Mouse (Mus musculus) hematopoietic stem cell, adult 5-6 weeks (primary cell): ENCODE data around the gene Syt13. TPM values are rescaled to one million over a fixed set of nuclear protein-coding genes. Genes with fewer than 3 reads are reported as not detected.

Source experiments
- ATAC-seq, 2 experiments: fragments of 125-278 bp in 1 of 2; replicated peaks in 1 of 2; 2 replicates each; pipeline ENCODE4 v1.8.0; 2016 to 2017; ENCODE audit warnings: inconsistent platforms in 2 of 2, mild to moderate bottlenecking in 2 of 2, moderate number of reproducible peaks in 2 of 2, low read depth in 1 of 2, moderate TSS enrichment in 1 of 2; ENCODE audit not compliant: low FRiP score in 2 of 2, poor library complexity in 2 of 2, severe bottlenecking in 2 of 2, insufficient read depth in 1 of 2, low TSS enrichment in 1 of 2
- total RNA-seq: library from RNA; stranded (forward); fragments of 172-1452, 232-1000 nt; gene quantifications from 2 replicates; pipeline ENCODE4 v1.2.3, GENCODE M21; 2017

Syt13 gene
- total RNA-seq, 1 experiment from 2014 or later = not detected

DNA sequence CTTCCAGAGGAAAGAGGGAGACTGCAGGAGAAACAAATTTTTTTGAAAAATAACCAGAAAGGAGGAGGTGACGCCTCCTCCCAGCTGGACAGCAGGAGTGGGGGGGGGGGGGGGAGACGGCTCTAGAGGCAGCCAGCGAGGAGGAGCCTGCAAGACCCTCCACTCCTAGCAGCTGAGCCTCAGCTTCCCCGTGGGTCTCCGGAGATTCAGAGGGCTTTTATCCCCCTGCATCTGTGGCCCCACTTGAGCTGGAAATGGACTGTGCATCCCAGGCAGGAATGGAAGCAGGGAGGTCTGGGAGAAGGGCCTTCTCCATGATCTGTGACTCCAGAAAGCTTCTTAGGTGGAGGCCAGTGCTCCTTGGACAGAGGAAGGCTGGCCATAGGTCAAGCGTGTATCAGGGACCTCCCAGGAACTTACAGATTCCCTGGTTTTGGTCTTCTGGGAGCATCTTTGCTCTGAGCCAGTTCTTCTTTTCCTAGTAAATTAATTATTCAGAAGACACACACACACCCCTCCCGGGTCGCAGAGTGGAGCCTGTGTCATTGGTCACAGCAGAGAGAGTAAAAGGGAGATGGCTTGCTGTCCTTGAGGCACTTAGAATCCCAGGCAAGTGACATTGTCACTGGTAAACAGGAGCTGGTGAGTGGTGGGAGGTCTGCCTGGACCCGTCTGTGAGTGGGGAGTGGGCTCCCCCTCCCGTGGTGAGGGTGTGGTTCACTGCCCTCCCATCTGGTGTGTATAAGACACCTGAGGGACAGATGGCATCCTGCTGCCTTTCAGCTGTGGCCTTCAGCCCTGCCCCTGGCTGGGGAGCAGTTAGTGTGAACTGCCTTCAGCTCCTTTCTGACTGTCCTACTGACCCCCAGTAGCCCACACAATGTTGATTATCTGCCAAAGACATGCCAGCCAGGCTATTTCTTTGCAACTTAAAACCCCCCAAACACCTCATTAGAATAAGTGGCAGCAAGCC is 1.0 kb downstream of the Syt13 start:
- no peak for ATAC-seq

DNA sequence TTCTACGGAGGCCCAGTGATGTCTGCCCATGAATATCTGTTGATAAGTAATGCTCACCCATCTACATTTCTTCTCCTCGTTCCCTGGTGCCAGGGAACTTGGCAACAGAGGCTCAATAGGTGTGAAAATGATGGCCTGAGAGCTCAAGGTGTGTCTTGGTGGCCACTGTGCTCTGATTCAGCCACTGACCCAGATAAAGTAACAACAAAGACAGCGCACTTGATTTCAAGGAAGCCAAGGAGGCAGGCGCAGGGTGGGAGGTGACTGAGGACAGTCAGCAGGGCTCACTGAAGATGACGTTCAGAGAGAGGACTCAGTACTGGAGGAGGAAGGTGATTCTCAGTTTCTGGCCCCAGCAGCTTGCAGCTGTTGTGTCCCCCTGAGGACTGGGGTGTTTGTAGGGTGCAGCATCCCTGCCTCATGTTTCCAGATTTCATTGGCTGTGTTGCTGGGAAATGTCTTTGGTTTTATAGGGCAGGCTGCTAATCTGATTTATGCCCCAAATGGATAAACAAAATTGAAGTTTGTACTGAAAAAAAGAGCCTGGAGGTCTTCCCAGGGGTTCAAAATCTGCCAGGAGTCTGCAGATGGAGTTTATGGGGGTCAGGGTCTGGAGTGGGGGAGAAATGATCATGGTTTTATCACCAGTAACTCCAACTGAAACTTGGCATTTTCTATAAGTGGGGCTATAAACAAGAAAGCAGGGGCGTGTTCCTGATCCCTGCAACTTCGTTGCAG is 2.7 kb downstream of the Syt13 start:
- ATAC-seq = no peak

DNA sequence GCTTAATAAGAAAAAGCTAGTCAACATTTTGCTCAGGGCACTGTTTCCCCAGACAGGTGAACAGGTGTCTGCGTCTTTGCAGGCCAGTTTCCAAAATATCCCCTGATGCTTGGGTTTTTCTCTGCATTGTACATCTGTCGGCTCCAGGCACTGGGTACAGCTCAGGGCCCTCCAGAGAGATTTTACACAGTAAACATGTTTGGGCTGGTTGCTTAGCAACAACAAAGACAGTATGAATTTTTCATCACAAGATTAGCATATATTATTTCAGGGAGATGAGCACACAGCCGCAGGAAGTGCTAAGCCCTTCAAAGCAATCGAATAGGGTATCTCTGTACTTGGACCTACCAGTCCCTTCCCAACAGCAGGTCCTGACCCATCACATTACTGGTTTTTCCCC is 5.8 kb downstream of the Syt13 start:
- no peak for ATAC-seq

DNA sequence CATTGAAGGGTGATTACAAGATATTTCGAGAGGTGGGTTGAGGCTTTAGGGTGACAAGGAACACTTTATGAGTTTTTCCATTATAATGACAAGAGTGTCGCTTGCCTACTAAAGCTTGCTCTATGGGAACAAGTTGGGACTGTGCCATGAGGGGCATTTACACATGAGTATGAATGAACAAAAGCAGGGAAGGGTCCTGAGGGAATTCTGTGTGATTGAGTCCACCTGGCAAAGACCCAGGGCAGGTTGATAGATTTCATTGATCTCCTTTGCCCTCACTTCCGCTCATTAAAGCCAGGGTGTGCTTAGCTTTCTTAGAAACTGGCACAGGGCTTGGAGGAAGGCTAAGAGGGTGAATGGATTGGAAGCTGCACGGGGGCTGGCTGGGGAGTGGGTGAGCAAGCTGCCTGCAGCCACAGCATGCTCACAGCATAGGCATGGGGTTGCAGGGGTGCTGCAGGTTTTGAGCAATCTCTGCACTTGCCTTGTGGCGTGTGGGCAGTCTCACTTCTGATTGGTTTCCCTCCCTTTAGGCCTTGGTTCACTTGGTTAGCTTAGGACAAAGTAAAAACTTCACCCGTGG is 9.9 kb downstream of the Syt13 start:
- no peak for ATAC-seq

DNA sequence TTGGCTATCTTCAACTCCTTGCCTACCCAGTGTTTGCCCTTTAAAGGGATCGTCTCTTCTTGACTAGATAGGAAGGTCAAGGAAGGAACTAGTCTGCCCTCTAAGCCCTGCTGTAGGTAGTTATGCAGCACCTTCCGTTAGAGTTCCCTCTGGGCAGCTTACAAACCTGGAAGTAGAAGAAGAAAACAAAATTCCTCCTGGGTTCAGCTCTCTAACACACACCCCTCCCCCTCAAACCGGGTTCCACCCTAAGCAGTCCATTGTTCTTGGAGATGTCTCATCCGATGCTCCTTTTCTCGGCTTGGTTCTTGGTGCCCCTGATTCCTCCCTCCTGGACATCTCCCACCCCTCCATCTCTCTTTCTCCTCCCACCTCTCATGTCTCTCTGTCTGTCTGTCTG is 14.8 kb downstream of the Syt13 start:
- ATAC-seq = no peak

DNA sequence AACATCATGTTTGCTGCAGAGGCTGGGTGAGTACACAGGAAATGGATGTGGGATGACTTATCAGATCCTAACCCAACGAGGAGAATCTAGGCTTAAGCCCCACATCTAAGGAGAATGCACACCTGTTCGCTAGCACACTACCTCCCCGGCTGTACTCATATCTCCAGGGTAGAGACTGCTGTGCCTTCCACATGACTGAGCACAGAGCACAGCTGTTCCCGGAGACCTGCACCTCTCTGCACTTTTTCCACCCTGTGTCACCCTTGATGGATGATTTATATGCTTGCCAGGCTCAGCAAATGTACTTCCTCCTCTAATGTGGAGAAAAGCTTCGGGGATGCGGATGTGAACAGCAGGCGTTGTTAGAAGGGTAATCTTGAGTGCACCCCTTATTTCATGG is 16.2 kb downstream of the Syt13 start:
- peak; percentile 32 to 59; a peak in 3 of 4 replicates for ATAC-seq

DNA sequence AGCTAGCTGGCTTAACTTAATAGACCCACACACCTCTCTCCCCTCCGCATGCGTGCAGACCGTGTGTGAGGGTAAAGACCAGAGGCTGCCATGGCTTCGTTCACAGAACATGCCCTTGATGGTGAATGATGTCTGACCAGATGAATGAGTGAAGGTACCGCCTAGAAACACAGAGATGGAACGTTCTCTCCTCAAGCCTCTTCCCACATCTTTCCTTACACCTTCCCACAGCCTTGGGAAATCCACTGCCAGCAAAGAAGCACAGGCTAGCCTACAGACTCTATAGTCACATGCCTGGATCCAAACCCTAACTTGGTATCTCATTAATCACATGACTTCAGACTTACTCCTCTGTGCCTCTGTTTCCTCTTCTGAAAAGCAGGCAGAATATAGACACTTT is 18.5 kb downstream of the Syt13 start:
- no peak for ATAC-seq

DNA sequence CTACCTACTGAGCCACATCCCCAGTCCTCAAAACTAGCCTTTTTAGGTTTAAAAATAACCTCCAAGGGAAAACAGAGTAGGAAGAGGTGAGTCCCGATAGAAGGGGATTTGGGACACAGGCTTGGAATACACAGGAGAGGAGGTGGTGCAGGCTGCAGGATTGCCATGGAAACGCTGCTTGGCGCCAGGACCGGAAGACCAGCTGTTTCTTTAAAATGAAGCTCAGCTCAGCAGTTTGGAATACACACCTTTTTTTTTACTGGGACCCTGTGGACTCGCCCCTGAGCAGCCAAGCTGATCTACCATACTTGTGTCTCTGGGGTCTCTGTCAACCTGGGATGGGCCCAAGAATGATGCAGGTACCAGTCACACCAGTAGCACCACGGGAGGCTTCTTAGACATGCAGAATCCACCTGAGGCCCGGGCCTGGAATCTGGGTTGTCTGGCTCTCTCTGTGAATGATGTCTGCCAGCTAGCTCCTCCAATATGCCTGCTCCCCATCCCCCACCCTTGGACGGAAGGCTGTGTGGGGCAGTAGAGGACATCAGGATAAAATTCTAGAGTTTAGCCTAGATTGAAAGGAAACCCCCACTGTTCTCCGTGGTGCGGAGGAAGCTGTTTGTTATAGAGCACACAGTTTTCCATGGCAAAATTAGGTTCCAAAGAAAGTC is 19.5 kb downstream of the Syt13 start:
- no peak for ATAC-seq

DNA sequence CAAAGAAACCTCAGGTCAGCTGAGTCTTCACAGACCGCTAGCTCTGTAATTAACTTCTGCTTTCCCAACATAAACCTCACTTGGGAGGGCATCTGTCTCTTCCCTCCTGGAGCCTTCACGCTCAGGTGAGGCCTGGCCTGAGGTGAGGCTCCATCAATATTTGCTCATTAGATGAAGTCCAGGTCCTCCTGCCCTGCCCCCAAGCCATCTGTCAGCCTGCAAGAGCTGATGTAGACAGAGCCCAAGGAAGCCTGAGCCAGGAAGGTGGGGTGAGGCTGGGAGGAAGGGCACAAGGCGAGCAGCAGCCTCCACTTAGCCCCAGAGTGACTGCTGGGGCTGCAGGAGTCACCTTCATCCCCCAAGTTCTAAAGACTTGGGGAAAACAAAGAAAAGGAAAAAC is 20.6 kb downstream of the Syt13 start:
- ATAC-seq = no peak

DNA sequence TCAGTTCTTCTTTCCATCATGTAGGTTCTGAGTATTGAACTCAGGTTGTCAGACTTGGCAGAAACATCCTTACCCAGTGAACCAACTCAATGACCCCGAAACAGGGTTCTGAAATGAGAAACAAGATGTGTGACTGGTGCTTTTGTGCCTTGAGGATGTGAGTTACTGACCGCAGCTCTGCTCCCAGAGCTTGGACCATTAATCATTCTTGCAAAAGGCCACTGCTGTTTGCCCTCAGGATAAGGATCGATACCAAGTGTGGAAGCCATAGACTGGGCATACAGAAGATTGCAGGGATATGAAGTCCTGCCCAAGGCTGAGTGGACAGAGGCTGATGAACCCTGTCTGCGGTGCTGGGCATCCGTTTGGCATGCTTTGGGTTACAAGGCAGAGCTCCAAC is 23.2 kb downstream of the Syt13 start:
- ATAC-seq = no peak

DNA sequence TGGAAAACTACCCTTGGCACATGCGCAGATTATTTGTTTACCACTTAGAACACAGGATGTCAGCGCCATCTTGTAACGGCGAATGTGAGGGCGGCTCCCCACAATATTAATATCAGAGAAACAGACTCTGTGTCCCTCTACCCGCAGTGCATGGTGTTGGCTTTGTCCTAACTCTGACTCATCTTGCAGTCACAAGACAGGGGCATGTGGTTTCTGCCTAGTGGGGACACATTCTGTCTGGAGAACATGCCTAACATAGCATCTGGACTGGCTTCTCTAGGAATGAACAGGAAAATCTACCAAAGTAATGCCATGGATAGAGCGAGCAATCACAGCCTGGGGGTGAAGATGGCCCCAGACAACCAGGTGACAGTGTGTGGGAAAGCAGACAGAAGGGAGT is 23.9 kb downstream of the Syt13 start:
- ATAC-seq = no peak

DNA sequence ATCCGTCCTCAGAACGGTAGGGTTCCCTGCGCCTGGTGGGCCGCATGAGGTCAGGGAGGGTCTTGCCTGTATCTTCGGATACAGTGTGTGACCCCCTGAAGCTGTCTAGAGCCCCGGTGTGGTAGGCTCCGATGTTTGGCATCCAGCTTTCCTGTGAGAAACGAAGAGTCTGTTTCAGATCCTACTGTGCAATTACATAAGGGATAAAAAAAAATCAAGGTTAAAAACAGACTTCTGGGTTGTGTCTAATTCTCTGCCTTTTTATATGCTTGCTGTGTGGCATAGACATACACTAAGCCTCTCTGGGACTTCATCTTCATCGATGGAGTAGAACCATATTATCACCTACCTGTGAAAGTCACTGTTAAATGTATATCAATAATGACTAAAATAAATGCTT is 26.1 kb downstream of the Syt13 start:
- no peak for ATAC-seq

DNA sequence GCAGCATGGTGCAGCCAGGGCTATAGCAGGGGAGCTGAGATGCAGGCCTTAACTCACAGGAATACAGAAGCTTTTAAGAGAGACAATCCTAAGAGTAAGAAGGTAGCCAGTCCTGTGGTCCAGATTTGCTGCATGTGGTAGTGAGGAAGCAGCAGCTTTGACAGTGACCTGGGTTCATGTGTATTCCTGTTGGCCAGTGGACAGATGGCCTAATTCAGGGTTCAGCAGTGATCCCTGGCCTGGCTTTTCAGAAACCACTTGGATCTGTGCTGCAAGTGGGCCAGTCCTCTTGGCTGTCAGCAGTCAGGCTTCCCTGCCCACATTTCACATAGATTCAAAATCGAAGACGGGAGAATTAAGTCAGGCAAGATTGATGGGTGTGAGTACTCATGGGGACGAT is 26.6 kb downstream of the Syt13 start:
- ATAC-seq = no peak

DNA sequence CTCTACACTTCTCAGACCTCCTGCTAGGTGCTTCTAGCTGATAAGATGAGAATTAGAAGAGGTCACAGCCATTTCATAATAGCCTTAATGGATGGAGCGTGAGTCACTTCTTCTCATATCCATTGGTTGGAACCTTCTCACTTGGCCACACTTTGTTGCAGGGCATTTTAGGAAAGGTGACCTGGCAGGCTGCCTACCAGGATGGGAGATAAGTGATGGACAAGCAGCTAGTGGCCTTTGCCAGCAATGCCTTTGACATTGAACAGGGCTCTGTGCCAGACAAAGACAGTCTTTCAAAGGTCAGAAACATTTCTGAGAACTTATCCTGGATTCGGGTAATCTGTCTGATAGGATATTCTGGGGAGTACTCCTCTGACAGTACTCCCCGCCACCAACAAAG is 28.5 kb downstream of the Syt13 start:
- ATAC-seq = no peak

DNA sequence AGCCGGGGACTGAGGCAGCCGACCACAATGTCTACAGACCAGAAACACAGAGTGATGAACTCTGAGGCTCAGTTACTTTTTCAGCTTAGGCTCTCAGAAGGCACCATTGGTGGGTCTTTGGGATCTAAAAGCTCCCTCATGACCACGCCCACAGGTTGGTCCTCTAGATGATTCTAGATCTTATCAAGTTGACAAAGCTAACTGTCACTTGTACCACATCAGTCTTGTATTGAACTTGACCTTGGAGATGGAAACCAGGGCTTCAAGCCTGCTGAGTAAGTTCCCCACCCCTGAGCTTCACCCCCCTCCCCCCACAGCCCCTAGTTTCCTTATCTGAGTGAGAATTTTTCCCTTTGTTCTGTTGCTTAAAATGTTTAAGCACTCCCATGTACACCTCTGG is 29.5 kb downstream of the Syt13 start:
- no peak for ATAC-seq

DNA sequence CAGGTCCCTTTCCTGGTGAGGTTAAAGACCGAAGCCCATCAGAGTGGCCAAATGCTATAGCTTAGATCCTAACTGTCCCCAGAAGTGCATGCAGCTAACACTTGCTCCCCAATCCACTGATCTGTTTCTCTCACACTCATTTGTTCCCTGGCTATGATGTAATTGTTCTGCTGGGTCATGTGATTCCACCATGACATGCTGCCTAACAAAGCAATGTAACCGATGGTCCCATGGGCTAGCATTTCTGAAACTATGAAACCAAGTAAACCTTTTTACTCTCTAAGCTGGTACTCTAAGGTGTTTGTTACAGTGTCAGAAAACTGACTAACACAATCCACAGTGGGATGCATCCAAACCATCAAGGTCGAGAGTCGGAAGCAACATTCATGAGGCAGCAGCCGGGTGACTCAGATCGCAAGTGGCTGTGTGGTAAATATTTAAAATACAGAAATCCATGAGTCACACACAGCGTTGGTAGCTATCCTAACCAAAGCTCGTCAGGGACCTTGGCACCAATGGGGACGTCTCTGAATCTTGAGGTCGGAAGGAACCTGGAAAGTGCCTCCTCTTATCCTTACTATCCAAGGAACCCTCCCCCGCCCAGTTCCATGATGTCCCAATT is 30.3 kb downstream of the Syt13 start:
- no peak for ATAC-seq

DNA sequence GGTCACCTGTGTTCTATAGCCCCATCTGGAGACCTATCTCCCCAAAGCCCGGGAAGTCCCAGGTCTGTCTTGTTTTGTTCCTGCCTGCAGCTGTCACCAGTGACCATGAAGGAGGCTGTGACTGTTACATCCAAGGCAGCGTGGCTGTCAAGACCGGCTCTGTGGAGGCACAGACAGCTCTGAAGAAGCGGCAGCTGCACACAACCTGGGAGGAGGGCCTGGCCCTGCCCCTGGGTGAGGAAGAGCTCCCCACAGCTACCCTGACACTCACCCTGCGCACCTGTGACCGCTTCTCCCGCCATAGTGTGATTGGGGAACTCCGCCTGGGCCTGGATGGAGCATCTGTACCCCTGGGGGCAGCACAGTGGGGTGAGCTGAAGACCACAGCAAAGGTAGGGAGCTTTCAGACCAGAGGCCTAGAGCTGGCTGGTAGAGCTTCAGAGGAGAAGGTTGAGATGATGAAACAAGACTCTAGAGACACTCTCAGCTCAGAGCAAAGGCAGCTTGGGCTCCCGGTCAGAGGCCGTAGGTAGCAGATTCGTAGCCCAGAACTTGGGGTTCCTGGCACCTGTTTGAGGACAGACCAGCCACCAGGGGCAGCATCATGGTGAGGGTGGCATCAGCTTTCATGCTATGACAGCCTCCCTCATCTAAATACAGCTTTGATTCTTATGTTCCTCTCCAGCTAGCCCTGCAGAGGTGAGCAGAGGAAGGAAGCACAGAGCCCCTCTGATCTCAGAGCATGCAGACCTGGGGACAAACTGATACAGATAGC is 31.1 kb downstream of the Syt13 start:
- ATAC-seq = no peak
